Mouse (Mus musculus) CD8-positive naive resting alpha-beta T cell, adult 57 days (primary cell): Measurements from ENCODE around the gene Uck1. TPM values are rescaled to one million over a fixed set of nuclear protein-coding genes. Genes with fewer than 3 reads are reported as not detected.

Experiments used
- total RNA-seq: library from RNA; stranded (reverse); gene quantifications from one replicate; pipeline ENCODE4 v1.2.4, GENCODE M21; 2023

The Uck1 gene
- total RNA-seq = 103 TPM

DNA sequence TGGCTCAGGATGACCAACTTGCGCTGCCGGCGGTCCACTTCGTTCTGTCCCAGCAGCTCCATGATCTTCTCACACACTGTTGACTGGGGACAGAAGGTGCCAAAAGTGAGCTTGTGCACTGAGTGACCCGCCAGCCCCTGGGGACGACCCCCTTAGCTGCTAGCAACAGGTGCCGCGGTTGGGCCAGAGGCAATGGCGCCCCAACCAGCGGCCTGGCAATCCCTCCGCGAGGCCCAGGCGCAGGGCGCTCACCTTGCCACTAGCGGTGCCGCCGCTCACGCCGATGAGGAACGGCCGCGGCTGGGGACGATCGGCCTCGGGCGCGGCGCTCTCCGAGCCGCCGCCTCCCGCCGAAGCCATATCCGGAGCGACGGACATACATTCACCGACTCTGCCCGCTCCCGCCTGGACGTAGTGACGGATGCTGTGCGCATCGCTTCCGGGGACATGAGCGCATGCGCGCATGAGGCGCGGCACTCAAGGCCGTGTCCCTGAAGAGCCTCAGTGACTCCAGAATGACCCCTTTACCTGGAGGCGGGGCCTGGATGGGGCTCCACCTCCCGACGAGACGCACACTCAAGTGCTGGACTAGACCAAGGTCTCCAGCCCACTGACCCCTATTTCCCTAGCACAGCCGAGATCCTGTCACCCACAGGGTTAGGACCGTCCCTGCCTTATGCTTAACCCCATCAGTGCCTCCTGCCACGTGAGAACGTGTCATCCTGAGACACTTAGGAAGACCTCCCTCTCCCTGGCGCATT lies at the start of gene Uck1:
Gene Uck1 (minus strand): TSS at position 503 of the 761 bp plus-strand sequence.

DNA sequence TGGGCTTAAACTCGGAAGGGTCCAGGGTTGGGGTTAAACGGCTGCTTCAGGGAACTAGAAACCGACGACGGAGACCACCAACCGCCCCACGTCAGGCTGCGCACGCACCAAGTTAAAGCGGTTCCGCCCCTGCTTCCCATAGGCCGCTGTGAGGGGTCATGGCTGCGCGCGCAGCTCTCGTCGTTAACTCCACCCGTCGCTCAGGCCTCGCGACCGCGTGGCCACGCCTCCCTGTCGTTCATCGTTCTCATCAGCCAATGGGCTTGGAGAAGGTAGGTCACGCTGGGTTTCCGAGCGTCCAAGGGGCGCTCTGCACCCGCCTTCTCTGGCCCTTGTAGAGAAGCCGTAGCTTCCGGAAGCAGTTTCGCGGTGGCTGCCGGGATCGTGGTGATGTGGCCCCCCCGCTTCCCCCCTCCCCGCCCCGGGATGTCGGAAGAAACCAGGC lies 28.0 kb upstream of the Uck1 start, which contains the start of gene Swi5:
Gene Swi5 (minus strand): TSS at position 153 of the 445 bp plus-strand sequence.

DNA sequence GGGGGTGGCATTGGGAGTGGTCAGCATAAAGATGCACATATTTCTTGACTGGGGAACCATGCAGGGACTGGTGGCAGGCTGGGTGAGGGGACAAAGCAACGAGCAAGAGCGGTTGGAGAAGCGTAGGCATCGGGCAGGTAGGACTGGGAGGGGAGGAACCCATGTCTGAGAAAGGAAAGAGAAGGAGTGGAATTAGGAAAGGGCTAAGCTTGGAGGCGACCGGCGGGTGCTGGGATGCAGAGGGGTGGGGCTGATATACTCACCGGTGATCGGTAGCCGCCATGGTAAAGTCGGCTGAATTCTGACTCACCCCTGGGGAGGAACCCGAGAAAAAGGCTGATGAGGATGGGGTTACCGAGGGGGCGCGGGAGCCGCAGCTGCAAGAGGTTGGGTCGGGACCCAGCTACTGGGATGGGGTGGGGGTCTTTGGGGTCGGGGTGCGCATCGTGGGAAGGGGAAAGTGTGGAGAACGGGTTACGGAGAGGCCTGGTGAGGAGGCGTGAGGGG lies 27.4 kb upstream of the Uck1 start, which contains the start of gene Golga2:
Gene Golga2 (plus strand): TSS at position 51 of the 507 bp plus-strand sequence.

DNA sequence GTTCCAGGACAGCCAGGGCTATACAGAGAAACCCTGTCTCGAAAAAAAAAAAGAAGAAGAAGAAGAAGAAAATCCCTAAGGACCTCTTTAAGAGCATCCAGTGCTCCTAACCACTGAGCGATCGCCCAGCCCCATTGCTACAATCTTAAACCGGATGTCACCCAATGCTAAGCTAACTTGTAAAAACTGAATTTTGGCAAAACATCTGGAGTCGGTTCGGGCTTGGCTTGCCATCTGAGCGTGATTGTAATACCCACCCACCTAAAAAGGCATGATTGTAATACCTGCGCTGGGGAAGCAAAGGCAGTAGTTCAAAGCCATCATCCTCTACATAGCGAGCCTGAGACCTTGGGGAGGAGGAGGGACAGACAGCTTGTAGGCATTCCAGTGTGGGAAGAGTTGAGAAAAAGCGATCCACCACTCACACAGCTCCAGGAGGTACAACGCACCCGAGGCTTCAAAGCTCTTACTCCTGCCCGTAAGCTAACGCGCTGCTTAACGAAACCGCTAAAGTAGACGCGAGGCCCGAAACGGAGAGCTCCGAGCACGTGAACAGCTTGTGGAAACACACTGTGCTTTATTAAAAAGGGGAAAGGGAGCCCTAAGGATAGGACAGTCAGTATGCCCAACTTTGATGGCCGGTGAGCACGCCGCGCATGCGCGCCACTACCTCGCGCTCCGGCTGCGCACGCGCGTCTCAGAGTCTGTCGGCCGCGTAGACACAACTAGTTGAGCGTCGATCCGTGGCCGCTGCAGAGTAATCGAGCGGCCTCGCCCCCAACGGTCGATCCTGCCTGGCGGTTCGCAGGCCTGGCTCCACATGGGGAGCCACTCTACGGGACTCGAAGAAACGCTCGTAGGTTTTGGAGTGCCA lies 23.8 kb downstream of the Uck1 start, which contains the start of gene Pomt1:
Gene Pomt1 (plus strand): TSS at position 705 of the 874 bp plus-strand sequence.

Other genes starting within 250 kb of the Uck1 start
- gene Fam78a, start 175.3 kb downstream of the Uck1 start, total RNA-seq = 197 TPM
- not detected for gene Plpp7, start 164.6 kb downstream of the Uck1 start, total RNA-seq
- 147 TPM for gene Prrc2b, start 109.1 kb downstream of the Uck1 start, total RNA-seq
- 12.8 TPM for gene Pomt1, start 23.6 kb downstream of the Uck1 start, total RNA-seq
- gene Golga2, start 27.2 kb upstream of the Uck1 start, total RNA-seq = 49.5 TPM
- 72.3 TPM for gene Swi5, start 27.9 kb upstream of the Uck1 start, total RNA-seq
- gene Ciz1, start 92.2 kb upstream of the Uck1 start, total RNA-seq = 137 TPM
- gene Dnm1, start 93.2 kb upstream of the Uck1 start, total RNA-seq = not detected
- 23.0 TPM for gene 1110008P14Rik, start 121.8 kb upstream of the Uck1 start, total RNA-seq
- gene Lcn2, start 128.1 kb upstream of the Uck1 start, total RNA-seq = 2.4 TPM
- 8.5 TPM for gene Ptges2, start 135.7 kb upstream of the Uck1 start, total RNA-seq
- 4.7 TPM for gene Naif1, start 190.3 kb upstream of the Uck1 start, total RNA-seq
- 65.7 TPM for gene Slc25a25, start 191.3 kb upstream of the Uck1 start, total RNA-seq